Mouse (Mus musculus): Measurements from ENCODE around the gene Frs2. TPM values are rescaled to one million over a fixed set of nuclear protein-coding genes. Genes with fewer than 3 reads are reported as not detected.

Frs2 gene
- 36.3 and 37.1 TPM in 2 replicates for polyA plus RNA-seq (2012; rRNA removed)

DNA sequence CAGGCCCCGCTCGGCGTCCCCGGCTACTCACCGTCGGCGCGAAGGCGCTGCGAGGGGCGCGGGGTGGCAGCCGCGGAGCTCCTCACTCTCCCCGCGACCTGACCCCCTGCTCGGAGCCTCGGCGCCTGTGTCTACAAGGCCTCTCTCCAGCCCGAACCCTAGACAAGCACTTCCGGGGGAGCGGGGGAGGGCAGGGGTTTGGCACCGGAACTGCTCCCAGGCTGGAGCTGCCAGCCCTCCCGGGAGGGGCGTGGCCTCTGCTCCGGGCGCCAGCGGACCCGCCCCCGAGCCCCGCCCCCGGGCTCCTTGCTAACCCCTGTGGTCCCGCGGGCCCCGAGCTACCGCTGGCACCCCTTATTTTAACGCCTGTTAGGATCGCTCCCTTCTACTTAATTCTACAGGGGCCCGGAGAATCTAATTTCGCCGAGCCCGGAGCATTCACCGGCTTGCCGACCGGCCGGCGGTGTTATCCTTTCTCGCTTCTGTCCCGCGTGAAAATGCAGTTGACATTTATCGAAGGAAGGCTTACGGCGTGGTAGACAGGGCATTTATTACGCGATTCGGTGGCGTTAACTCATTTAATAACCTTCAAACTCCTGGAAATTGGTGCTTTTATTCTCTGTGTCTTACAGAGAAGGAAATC, at the start of gene Frs2:
TSS of gene Frs2 (minus strand) at position 174 of the 643 bp plus-strand sequence.
- under 1% methylated on average over 57 of the region's 57 CpGs for WGBS

DNA sequence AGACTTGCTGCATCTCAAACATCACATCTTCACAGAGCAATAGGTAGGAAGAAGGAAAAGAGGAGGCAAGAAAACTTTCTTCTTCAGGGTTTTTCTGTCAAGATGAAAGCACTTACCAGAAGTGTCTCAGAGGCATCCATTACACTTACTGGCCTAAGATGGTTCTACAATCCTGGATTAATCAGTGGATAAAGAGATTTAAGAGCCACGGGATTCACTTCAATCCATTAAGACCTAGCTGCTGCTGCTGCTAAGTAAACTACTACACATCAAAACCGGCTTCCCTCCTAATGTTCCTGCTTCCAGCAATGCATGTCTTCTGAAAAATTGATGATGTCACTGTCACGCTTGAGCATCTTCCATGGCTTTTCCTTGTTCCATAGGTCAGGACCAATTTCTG, 48.4 kb upstream of the Frs2 start:
- H3K27me3 ChIP-seq (ENCODE audit: control insufficient read depth, insufficient read depth, low read length): no peaks in the 10 kb centered on the region
- TF ChIP-seq POLR2A (IDR thresholded peaks at IDR 0.05; ENCODE audit: borderline replicate concordance, insufficient read depth, low read length) (no peak), CTCF (IDR thresholded peaks at IDR 0.05; ENCODE audit: borderline replicate concordance, insufficient read depth, low read depth, low read length) (no peak)
- H3K4me1 ChIP-seq (ENCODE audit: control insufficient read depth, insufficient read depth, low read length): no peaks in the 10 kb centered on the region
- 85% methylated on average over 3 of the region's 3 CpGs for WGBS
- no peak overlapping the region for H3K4me3 ChIP-seq (replicated peaks; ENCODE audit: insufficient read depth, low read depth, low read length)
- no peak overlapping the region for H3K27ac ChIP-seq (ENCODE audit: insufficient read depth, low read length)
- DNase-seq: no peak

More for the DNA sequence above, at the start of gene Frs2:
- peak within 1 kb of the TSS; percentile 41; the same call in 1 of the 2 replicates for H3K27ac ChIP-seq (ENCODE audit: insufficient read depth, low read length)
- peak; percentile 94 to 95 for DNase-seq
- H3K4me1 ChIP-seq (ENCODE audit: control insufficient read depth, insufficient read depth, low read length): no peaks in the 10 kb centered on the region; the same call in 1 of the 2 replicates
- peak within 1 kb of the TSS; percentile 84 for H3K4me3 ChIP-seq (replicated peaks; ENCODE audit: insufficient read depth, low read depth, low read length)
- no peaks in the 10 kb centered on the region for H3K27me3 ChIP-seq (ENCODE audit: control insufficient read depth, insufficient read depth, low read length)
- TF ChIP-seq CTCF (IDR thresholded peaks at IDR 0.05; ENCODE audit: borderline replicate concordance, insufficient read depth, low read depth, low read length): no peak
- TF ChIP-seq POLR2A (IDR thresholded peaks at IDR 0.05; ENCODE audit: borderline replicate concordance, insufficient read depth, low read length): peak; percentile 84

DNA sequence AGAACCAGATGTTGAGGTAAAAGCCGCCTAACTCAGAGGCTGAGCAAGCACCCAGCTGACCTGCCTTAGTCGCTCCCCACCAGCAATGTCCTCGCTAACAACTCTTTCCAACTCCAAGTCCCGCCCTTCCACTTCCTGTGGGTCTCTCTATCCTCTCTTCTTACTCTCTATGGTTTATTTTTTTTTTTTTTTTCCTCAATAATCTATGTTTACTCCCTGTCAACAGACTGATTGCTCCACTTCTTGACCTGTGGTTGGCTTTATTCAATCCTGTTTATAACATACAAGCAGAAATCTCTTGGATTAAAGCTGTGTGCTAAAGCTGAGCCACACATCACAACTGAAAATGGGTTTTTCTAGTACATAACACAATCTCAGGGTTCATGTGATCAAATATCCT, 47.4 kb upstream of the Frs2 start:
- H3K4me3 ChIP-seq (replicated peaks; ENCODE audit: insufficient read depth, low read depth, low read length): no peak overlapping the region

GRCm38 (mm10) chr10:117195005-117195404, 46.7 kb upstream of the Frs2 start:
- H3K4me1 ChIP-seq (ENCODE audit: control insufficient read depth, insufficient read depth, low read length): no peaks in the 10 kb centered on the region
- no peak for DNase-seq
- no peaks in the 10 kb centered on the region for H3K27me3 ChIP-seq (ENCODE audit: control insufficient read depth, insufficient read depth, low read length)
- no peak overlapping the region for H3K4me3 ChIP-seq (replicated peaks; ENCODE audit: insufficient read depth, low read depth, low read length)
- no peak overlapping the region for H3K27ac ChIP-seq (ENCODE audit: insufficient read depth, low read length)
- WGBS: 90% methylated on average over 12 of the region's 12 CpGs
- TF ChIP-seq CTCF (IDR thresholded peaks at IDR 0.05; ENCODE audit: borderline replicate concordance, insufficient read depth, low read depth, low read length): no peak
- TF ChIP-seq POLR2A (IDR thresholded peaks at IDR 0.05; ENCODE audit: borderline replicate concordance, insufficient read depth, low read length): no peak

More for the DNA sequence above, 47.4 kb upstream of the Frs2 start:
- no peak for DNase-seq
- WGBS: 97% methylated on average over 4 of the region's 4 CpGs
- TF ChIP-seq CTCF (IDR thresholded peaks at IDR 0.05; ENCODE audit: borderline replicate concordance, insufficient read depth, low read depth, low read length): no peak
- TF ChIP-seq POLR2A (IDR thresholded peaks at IDR 0.05; ENCODE audit: borderline replicate concordance, insufficient read depth, low read length): no peak
- no peak overlapping the region for H3K27ac ChIP-seq (ENCODE audit: insufficient read depth, low read length)
- no peaks in the 10 kb centered on the region for H3K27me3 ChIP-seq (ENCODE audit: control insufficient read depth, insufficient read depth, low read length)
- H3K4me1 ChIP-seq (ENCODE audit: control insufficient read depth, insufficient read depth, low read length): no peaks in the 10 kb centered on the region

DNA sequence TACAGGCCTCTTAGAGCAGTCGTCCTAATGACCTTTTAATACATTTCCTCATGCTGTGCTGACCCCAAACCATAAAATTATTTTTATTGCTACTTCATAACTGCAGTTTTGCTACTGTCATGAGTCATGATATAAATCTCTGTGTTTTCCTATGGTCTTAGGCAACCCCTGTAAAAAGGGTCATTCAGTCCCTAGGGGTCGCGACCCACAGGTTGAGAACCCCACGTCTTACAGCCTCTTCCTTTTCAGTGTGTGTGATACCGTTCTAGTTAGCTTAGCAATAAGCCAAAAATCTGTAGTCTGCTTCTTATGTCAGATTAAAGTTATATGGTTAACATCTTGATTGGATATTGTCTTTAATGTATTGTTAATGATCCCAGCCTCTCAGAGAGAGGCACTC, 45.0 kb upstream of the Frs2 start:
- WGBS: 90% methylated on average over 5 of the region's 5 CpGs
- DNase-seq: no peak
- Histone ChIP-seq H3K27me3 (ENCODE audit: control insufficient read depth, insufficient read depth, low read length) (no peaks in the 10 kb centered on the region), H3K4me1 (ENCODE audit: control insufficient read depth, insufficient read depth, low read length) (no peaks in the 10 kb centered on the region), H3K4me3 (replicated peaks; ENCODE audit: insufficient read depth, low read depth, low read length) (no peak overlapping the region), H3K27ac (ENCODE audit: insufficient read depth, low read length) (no peak overlapping the region)
- TF ChIP-seq POLR2A (IDR thresholded peaks at IDR 0.05; ENCODE audit: borderline replicate concordance, insufficient read depth, low read length): no peak
- TF ChIP-seq CTCF (IDR thresholded peaks at IDR 0.05; ENCODE audit: borderline replicate concordance, insufficient read depth, low read depth, low read length): no peak

- Histone ChIP-seq H3K4me3 (replicated peaks; ENCODE audit: insufficient read depth, low read depth, low read length) (no peak overlapping the region), H3K4me1 (ENCODE audit: control insufficient read depth, insufficient read depth, low read length) (no peaks in the 10 kb centered on the region), H3K27ac (ENCODE audit: insufficient read depth, low read length) (no peak overlapping the region), H3K27me3 (ENCODE audit: control insufficient read depth, insufficient read depth, low read length) (no peaks in the 10 kb centered on the region)
- TF ChIP-seq CTCF (IDR thresholded peaks at IDR 0.05; ENCODE audit: borderline replicate concordance, insufficient read depth, low read depth, low read length) (no peak), POLR2A (IDR thresholded peaks at IDR 0.05; ENCODE audit: borderline replicate concordance, insufficient read depth, low read length) (no peak)
- DNase-seq: no peak
- WGBS: 72% methylated on average over 9 of the region's 9 CpGs
Observed at GRCm38 (mm10) chr10:117185399-117186089, 37.2 kb upstream of the Frs2 start.

- Histone ChIP-seq H3K27me3 (ENCODE audit: control insufficient read depth, insufficient read depth, low read length) (no peaks in the 10 kb centered on the region), H3K27ac (ENCODE audit: insufficient read depth, low read length) (no peak overlapping the region), H3K4me1 (ENCODE audit: control insufficient read depth, insufficient read depth, low read length) (no peaks in the 10 kb centered on the region), H3K4me3 (replicated peaks; ENCODE audit: insufficient read depth, low read depth, low read length) (no peak overlapping the region)
- WGBS: 61% methylated on average over 3 of the region's 3 CpGs
- no peak for DNase-seq
- TF ChIP-seq POLR2A (IDR thresholded peaks at IDR 0.05; ENCODE audit: borderline replicate concordance, insufficient read depth, low read length): no peak
- TF ChIP-seq CTCF (IDR thresholded peaks at IDR 0.05; ENCODE audit: borderline replicate concordance, insufficient read depth, low read depth, low read length): no peak
Observed at GRCm38 (mm10) chr10:117181098-117181497, 32.8 kb upstream of the Frs2 start.

DNA sequence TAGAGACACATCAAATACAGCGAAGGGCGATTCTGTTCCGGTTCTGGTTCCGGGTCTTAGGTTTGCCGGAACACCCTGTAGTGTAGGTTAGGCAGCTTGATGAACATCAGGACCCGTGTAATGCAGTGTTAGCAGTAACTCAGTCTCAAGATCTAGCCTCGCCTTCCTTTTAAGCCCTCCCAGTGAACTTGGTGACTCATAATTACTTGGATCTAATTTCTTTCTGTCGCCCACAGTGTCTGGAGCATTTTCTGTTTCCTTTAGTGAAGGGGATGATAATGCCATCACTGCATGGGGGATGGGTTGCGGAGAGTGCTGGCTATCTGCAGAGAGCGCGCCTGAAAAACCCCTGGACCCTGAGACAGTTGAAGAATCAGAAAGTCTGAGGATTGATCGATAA, 26.3 kb upstream of the Frs2 start:
- H3K27ac ChIP-seq (ENCODE audit: insufficient read depth, low read length): no peak overlapping the region
- H3K4me3 ChIP-seq (replicated peaks; ENCODE audit: insufficient read depth, low read depth, low read length): no peak overlapping the region
- WGBS: 56% methylated on average over 12 of the region's 12 CpGs
- TF ChIP-seq POLR2A (IDR thresholded peaks at IDR 0.05; ENCODE audit: borderline replicate concordance, insufficient read depth, low read length) (no peak), CTCF (IDR thresholded peaks at IDR 0.05; ENCODE audit: borderline replicate concordance, insufficient read depth, low read depth, low read length) (no peak)
- no peaks in the 10 kb centered on the region for H3K27me3 ChIP-seq (ENCODE audit: control insufficient read depth, insufficient read depth, low read length)
- no peak for DNase-seq
- no peaks in the 10 kb centered on the region for H3K4me1 ChIP-seq (ENCODE audit: control insufficient read depth, insufficient read depth, low read length)

All from cerebellum, adult 2 months (tissue).